Mouse (Mus musculus) liver, adult (tissue): ENCODE results near the gene Aloxe3.

Experiments used
- GATA4 ChIP-seq: IDR thresholded peaks from 2 replicates; pipeline ENCODE4 v1.6.1; 2014; ENCODE audit warnings: mild to moderate bottlenecking, low read length; ENCODE audit not compliant: insufficient replicate concordance

Aloxe3 gene

DNA sequence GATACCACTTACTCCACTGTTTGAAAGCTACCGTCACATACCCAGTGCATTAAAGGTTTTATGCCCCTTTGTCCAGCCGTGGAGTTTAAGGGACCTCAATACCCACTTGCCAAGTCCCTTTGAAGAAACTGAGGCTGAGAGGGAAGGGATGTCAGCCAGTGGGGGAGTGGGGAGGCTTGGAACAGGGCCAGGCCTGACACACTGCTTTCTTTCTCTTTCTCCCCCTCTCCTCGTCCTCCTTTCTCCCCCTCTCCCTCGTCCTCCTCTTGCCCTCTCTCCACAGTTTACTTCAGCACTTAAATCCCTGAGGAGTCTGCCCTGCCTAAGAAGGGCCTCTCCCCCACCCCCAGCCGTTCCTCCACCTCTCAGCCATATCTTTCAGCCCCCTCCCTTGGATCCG lies 35.3 kb upstream of the Aloxe3 start:
- no peak for TF ChIP-seq GATA4

DNA sequence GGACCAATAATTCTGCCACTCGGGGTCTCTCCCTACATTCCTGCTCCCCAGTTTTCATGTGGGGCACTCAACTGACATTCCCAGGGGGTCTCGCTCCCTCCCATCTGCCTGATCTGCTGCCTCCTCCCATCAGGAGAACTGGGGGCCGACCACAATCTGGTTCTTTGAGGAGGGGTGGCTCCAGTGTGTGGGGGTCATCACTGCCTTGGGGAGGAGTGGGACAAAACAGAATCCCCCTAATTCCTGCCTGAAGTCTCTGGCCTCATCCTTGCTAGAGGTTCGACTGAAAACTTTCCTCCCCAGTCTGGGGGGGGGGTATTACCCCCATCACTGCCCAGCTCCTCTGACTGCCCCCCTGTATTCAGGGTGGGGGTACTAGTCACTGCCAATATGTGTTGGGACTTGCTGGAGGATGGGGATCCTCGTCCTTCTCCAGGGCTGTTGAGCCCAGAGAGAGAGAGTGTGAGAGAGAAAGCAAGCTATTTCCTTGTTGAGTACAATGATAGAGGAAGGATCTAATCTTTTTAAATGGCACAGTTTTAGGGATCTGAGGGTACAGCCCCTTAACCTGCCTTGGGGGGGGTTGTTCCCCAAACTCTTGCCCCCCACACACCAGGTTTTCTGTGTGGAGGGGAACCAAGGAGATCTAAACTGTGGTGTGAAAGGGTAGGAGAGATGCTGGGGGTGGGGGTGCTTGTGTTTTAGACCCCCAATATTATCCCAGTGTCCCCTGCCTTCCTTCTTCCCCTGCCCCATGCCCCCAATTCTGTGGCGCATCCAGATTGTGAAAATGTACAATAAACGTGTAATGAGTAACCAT lies 33.9 kb upstream of the Aloxe3 start:
- no peak for TF ChIP-seq GATA4

DNA sequence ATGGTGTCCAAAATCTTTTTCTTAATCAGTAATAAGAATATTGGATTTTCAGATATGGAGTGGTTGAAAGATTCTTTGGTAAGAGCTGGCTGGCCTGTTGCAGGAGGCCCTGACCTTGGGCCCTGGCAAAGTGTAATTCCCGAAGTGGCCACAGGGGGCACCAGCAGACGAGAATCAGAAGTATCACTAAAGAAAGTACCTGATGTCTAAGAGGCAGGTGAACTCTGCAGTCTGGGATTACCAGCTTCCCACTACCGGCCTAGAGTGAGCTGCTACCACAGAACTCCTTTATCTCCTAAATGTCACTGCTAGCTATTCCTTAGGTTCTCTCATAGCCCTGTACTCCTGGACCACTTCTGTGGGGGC lies 33.3 kb upstream of the Aloxe3 start:
- no peak for TF ChIP-seq GATA4

DNA sequence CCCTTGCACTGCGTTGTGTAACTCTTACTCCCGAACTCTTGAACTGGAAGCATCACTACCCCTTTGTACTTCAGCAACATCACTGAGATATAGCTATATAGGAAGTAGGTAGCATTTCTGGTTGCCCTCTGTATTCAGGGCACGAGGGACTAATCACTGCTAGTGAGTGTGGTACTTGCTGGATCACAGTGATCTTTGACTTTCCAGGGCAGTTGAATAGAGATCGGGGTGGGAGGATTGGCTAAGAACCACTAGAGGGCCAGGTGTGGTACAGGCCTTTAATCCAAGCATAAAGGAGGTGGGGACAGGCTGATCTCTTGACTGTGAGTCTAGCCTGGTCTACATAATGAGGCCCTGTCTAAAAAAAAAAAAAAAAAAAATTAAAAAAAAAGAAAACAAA lies 32.8 kb upstream of the Aloxe3 start:
- no peak for TF ChIP-seq GATA4

DNA sequence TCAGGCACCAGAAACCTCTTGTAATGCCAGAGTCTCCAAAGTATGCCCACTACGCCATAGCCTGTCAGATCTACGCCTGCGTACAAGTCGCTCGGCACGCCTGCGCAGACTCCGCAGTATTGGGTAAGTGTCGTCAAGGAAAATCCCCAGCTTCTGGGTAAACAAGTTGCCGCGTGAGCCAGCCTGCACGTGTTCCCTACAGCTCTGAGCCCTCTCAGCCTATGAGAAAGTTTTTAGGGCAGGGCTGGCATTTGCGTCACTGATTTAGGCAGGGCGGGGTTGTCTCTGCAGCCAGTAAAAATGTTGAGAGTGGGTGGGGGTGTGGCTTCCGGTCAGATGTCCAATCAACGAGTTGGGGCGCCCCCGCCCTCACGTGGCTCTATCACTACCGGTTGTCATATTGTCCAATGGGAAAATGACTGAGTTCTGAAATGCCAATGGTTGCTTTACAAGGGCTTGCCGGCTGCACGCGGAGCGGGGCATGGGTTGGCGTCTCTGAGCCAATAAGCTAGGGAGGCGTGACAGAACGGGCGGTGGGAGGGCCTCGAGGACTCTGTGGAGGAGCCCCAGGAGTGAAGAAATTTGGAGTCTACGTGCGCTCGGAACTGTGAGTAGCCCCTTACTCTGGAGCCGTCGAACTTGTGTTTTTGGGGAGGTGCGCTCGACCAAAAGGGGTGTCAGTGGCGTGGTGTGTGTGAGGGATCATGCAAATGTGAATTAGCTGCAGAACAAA lies 30.8 kb upstream of the Aloxe3 start, which contains the start of gene Per1:
Per1 (plus strand) TSS at position 521 of the 733 bp plus-strand sequence.
- no peak; the same call in 1 of the 2 replicates for TF ChIP-seq GATA4

DNA sequence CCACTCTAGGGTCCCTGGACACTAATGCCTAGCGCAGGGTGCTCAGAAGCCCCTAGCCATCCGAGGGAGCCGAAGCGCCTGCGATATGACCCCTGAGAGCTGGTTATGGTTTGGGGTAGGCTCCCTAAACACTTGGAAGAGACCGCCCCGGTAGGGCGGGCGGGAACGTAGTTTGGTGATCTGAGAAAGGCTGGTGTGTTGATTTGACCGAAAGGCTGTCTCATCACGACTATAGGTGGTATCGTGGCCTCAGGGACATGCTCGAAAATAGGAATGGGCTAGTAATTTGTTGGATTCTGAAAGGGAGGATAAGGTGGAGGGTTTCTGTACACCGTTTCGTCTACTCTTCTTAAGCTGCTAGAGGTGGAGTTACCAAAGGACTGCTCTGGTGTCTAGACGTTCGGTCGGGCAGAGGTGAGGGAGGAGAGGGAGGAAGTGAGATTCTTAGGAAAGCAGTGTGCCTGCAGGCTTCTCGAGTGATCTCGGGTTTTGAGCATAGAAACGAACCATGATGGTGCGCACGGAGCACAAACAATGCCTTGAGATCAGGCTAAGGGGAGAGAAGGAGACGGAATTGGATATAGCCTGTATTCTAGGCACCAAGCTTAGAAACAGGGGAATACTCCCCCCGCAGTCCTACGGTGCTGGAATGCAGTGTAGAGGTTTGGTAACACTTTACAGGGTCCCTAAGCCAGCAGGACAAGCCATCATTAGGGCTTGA lies 30.0 kb upstream of the Aloxe3 start:
- no peak for TF ChIP-seq GATA4

DNA sequence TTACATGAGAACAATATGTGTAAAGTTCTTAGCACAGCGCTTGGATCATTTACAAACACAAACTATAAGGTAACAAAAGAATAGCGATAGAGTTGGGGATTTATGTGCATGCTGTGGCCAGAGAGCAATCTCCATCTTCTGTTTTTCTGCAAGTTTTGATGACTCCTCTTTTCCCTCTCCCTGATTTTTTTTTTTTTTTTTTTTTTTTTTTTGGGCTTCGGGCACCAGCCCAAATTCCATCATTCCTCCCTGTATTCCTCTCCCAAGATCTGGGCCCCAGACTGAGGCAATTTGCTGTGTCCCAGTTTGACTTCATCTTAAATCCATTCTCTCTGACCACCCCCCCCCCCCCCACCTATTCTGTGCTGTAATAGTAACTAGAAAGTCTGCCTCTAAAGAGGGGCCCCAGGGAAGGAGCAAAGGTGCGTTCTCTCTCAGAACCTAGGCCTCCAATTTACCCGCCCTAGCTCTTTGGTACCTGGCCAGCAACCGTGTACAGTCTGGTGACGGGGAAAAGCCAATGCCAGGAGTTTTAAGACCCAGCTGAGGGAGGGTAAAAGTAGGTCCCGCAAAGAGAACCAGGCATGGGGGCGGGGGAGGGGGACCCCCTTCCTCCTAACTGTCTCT lies 29.2 kb upstream of the Aloxe3 start:
- TF ChIP-seq GATA4 = no peak

DNA sequence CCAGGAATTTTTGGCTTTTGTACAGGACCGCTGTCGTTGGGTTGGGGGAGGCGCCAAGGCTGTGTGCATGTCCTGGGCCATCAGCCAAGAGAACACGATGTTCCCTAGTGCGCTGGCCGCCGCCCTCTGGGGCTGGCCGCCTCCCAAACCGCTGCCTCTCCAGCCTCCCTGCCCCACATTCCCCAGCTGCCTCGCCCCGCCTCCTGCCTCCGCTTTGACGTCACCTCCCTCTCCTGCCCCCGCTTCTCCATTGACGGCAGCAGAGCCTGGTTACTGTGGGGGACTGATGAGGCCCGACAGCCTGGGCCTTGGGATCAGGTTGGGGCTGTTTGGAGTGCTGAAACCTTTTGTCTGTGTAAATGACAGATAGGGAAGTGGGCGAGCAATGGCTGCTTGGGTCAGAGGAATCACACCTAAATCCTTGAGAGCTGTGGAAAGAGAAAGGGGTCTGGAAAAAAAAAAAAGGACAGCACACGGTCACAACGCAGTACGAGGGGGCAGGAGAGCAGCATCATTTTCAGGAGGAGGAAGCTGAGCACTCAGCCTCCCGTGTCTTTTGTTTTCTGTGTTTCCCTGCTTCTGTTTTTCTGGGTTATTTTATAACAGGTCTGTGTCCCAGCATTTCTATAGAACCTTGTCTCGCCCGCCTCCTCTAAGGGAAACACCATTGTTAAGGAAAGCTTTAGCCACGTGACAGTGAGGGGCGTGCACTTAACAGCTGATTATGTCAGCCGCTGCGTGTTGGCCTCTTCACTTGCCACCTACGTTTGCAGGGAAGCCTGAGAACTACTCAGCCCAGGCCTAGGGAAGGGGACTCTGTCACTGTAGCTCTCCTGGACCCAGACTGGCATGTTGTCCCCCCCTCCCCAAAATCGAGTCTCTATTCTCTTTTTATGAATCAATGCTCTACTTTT lies 28.5 kb upstream of the Aloxe3 start:
- peak; percentile 76; the same call in 1 of the 2 replicates for TF ChIP-seq GATA4

DNA sequence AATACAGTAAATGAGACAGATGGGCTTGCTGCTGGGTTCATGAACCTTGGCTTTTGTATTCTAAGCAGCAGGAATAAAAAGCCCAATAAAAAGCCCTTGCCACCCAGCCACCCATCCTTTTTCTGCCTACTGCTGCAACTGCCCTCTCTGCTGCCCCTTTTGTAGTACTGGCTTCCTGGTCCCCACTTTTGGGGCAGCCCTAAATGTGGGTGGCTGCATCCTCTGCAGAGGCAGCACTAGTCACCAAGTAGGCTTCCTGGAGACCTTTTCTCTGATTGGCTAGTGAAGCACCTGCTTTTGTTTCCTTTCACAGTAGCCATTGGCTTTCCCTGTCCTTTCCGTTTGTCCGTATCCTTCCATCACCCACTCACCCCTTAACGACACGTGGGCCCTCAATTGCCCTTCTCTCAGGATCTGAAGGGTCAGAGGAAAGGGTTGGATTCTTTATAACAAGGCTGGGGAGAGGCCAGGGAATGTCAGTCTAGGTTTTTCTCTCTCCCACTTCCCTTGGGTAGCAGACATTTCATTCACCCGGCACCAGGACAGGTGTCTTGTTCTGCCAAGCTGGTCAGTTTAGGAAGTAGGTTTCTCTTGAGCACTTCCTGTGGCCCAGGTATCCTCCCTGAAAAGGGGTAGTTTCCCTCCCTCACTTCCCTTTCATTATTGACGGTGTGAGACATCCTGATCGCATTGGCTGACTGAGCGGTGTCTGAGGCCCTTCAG lies 27.5 kb upstream of the Aloxe3 start:
- no peak for TF ChIP-seq GATA4

DNA sequence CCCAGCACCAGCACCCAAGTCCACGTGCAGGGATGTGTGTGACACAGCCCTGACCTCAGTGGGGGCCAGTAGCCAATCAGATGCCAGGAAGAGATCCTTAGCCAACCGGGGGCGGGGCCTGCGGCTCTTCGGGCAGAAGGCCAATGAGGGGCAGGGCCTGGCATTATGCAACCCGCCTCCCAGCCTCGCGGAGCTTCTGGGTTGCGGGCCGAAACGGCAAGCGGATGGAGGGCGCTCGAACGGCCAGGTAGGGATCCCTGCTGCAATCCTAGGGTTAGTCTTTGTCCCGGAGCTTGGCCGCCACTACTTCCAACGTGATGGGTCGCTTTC lies 27.0 kb upstream of the Aloxe3 start:
- TF ChIP-seq GATA4 = peak; percentile 52; the same call in 1 of the 2 replicates

DNA sequence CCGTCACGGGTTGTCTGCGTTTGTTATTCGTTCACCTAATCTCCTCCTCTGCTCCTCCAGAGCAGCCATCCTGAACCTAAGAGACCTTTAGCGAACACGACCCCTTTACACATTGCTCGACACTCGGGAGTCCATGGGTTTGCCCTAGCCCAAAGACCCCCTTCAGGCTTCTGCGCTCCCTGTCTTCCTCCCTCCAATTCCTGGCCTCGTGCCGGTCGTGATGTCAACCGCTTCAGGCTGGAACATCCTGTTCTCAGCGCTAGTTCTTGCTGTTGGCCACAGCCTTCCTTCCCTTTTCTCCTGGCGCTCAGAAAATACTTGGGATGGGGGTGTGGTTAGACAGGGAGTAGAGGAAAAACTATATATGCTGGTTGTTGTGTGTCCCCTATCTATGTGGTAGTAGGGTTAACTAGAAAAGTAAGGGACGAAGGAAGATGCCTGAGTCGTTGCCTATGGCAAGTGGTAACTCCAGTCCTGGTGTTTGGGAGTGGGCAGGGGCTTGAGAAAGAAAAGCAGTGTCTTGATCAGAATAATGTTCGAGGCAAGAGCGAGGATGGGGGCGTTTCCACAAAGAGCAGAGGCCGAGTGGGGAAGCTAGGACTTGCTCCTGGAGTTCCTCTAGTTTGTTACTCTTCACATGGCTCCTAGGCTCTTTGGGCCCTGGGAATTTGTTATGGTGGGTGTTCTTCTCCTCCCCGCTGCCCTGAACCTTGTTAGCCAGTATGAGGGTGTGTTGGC lies 26.4 kb upstream of the Aloxe3 start:
- TF ChIP-seq GATA4 = no peak

DNA sequence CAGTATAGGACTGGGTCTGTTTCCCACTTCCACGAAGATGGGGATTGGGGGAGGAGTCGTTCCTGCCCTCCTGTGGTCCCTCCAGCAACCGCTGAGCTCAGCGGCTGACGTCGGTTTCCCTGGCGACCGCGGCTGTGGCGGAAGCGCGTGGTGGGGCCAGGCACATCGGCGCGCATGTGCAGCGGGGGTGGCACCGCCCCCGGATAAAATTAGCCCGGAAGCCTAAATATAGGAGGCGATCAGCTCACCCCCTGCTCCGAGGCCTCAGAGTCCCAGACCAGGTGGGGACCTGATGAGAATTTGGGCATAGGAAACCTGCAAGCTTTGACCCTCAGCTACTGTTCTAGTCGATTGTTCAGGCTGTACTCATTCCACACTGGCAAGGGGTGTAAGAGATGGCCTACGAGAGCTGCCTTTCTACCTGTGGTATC lies 25.8 kb upstream of the Aloxe3 start:
- TF ChIP-seq GATA4 = no peak; the same call in 1 of the 2 replicates
